Mouse (Mus musculus): ENCODE data around the gene Iqsec1. TPM values are rescaled to one million over a fixed set of nuclear protein-coding genes. Genes with fewer than 3 reads are reported as not detected.
A peak's percentile ranks its signal among the peaks of the same experiment; 100 is the strongest.

The Iqsec1 gene
- polyA plus RNA-seq, 1 experiment from 2014 or later = 5.1 TPM

DNA sequence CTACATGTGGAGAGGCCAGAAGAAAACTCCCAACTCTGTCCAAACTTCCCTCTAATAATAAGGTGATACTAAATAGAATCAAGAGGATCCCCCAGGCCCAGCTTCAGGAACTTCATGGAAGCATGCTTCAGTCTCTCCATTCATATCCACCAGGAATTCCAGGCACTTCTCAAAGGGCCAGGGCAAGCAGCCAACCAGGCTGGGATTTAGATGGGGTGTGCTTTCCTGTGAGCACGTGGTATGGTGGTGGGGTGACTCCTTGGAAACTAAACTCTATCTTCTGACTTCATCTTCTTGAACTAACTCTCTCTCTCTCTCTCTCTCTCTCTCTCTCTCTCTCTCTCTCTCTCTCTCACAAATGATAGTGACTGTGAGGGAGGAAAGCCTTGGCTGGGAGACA, 270.8 kb downstream of the Iqsec1 start:
- no peak overlapping the region for H3K4me3 ChIP-seq (ENCODE audit: low read depth, low read length)
- H3K36me3 ChIP-seq (ENCODE audit: control insufficient read depth, insufficient read depth, low read length) = no peaks in the 10 kb centered on the region
- no peaks in the 10 kb centered on the region for H3K27me3 ChIP-seq (ENCODE audit: control insufficient read depth, insufficient read depth, low read length)
- H3K4me2 ChIP-seq (replicated peaks; ENCODE audit: low read depth) = no peak overlapping the region
- no peaks in the 10 kb centered on the region for H3K9me3 ChIP-seq (ENCODE audit: control insufficient read depth, low read length)
- H3K4me1 ChIP-seq (replicated peaks; ENCODE audit: control insufficient read depth, insufficient read depth) = peaks cover 17% of the 10 kb centered on the region
- H3K9ac ChIP-seq (ENCODE audit: low read length) = no peak overlapping the region
- 10% methylated on average over 1 of the region's 1 CpGs for WGBS
- H3K27ac ChIP-seq (replicated peaks) = no peak overlapping the region
- no peak for TF ChIP-seq EP300 (optimal IDR thresholded peaks at IDR 0.05)
- TF ChIP-seq CTCF (IDR thresholded peaks at IDR 0.05; ENCODE audit: low read depth) = no peak
- ATAC-seq (ENCODE audit: low FRiP score, low TSS enrichment) (no peak), DNase-seq (ENCODE audit: low spot score) (no peak)

DNA sequence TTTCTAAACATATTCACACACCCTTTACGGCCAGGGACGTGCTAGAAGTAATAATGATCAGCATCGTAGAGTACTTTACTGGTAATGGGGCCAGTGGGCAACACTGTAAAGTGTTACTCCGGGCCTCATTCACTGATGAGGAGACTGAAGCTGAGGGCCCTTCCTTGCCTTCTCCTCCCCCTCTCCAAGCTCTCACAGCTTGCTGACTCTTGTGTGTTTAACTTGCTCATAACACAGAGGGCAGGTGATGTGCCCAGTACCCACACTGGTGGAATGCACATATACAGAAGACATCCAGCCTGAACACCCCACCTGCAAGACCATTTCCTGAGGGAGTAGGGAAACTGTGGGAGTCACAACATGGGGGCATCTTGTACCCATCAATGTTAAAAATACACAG, 271.6 kb downstream of the Iqsec1 start:
- 0 out of 2 replicates have a peak overlapping the region, but pooled peaks have one; percentile 13 for H3K27ac ChIP-seq (replicated peaks)
- DNase-seq (ENCODE audit: low spot score) (no peak), ATAC-seq (ENCODE audit: low FRiP score, low TSS enrichment) (no peak)
- TF ChIP-seq CTCF (IDR thresholded peaks at IDR 0.05; ENCODE audit: low read depth) (no peak), EP300 (optimal IDR thresholded peaks at IDR 0.05) (no peak)
- H3K4me2 ChIP-seq (replicated peaks; ENCODE audit: low read depth) = peak overlapping the region; percentile 89
- no peaks in the 10 kb centered on the region for H3K36me3 ChIP-seq (ENCODE audit: control insufficient read depth, insufficient read depth, low read length)
- peak overlapping the region; percentile 75 for H3K4me3 ChIP-seq (ENCODE audit: low read depth, low read length)
- H3K9ac ChIP-seq (ENCODE audit: low read length) = no peak overlapping the region; the same call in 1 of the 2 replicates
- H3K27me3 ChIP-seq (ENCODE audit: control insufficient read depth, insufficient read depth, low read length) = no peaks in the 10 kb centered on the region
- H3K4me1 ChIP-seq (replicated peaks; ENCODE audit: control insufficient read depth, insufficient read depth) = peaks cover 25% of the 10 kb centered on the region
- 41% methylated on average over 4 of the region's 4 CpGs for WGBS
- no peaks in the 10 kb centered on the region for H3K9me3 ChIP-seq (ENCODE audit: control insufficient read depth, low read length)

DNA sequence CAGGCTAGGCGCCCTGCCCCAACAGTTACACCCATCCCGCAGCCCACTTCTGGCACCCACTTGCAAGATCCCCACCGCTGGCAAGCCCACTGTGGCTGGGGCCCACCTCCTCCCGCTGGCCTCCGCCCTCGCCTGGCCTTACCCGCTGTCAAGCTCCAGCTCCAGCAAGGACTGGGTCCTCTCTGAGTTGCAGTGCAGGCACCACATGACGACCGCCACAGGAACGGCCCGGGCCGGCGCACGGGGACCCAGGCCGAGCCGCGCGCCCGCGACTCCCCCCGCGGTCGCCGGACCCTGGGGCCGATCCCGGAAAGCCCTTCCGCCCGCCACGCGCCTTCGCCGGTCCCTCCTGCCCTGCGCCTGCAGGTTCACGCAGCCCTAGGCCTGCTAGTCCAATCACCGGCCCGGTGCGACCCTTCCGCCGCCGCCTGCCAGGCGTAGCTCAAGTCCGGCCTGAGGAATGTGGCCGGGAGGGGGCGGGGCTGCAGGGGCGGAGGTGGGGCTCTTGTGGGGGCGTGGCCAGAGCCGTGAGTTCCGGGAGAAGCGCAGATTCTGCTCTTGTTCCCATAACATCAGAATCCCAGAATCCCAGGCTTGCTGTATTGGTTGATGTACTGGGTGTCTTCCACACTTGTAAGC, 272.3 kb downstream of the Iqsec1 start:
- peaks cover 29% of the 10 kb centered on the region for H3K4me1 ChIP-seq (replicated peaks; ENCODE audit: control insufficient read depth, insufficient read depth)
- peak overlapping the region; percentile 88 for H3K27ac ChIP-seq (replicated peaks)
- WGBS = 0% methylated on average over 38 of the region's 49 CpGs
- no peaks in the 10 kb centered on the region for H3K36me3 ChIP-seq (ENCODE audit: control insufficient read depth, insufficient read depth, low read length)
- TF ChIP-seq CTCF (IDR thresholded peaks at IDR 0.05; ENCODE audit: low read depth) = peak; percentile 34; the same call in 1 of the 2 replicates
- TF ChIP-seq EP300 (optimal IDR thresholded peaks at IDR 0.05) = no peak
- peak overlapping the region; percentile 89 for H3K4me2 ChIP-seq (replicated peaks; ENCODE audit: low read depth)
- H3K9me3 ChIP-seq (ENCODE audit: control insufficient read depth, low read length) = no peaks in the 10 kb centered on the region
- H3K4me3 ChIP-seq (ENCODE audit: low read depth, low read length) = peak overlapping the region; percentile 75
- no peaks in the 10 kb centered on the region for H3K27me3 ChIP-seq (ENCODE audit: control insufficient read depth, insufficient read depth, low read length)
- ATAC-seq (ENCODE audit: low FRiP score, low TSS enrichment) = peak; percentile 85
- peak overlapping the region; percentile 84 for H3K9ac ChIP-seq (ENCODE audit: low read length)
- DNase-seq (ENCODE audit: low spot score) = peak; percentile 95

DNA sequence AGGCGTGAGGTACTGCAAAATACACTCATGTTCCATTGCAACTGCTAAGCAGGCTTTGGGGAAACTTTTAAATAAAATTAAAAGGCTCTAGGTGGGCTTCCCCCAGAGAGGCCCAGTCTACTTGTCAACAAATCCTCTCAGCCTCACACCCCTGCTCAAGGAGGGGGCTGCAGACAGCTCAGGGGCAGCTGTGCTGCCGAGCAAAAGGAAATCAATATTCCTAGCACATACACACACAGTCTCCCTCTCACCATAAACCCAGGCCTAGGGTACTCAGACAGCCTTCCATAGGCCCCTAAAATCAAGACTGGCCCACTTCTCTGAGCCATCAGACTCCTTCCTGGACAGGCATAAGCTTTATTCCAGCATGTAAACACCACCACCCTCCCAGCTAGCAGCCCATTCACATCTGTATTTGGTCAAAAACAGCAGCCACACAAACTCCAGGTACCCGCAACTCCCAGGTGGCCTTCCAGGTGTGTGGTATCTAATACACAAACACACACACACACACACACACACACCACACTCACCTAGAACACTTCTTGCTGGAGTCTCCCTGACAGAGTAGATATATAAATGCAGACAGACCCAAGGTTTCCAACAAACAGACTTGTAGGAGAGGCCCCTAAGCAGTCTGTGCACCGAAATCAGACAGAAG, 273.1 kb downstream of the Iqsec1 start:
- Histone ChIP-seq H3K27me3 (ENCODE audit: control insufficient read depth, insufficient read depth, low read length) (no peaks in the 10 kb centered on the region), H3K9ac (ENCODE audit: low read length) (peak overlapping the region; percentile 84), H3K4me3 (ENCODE audit: low read depth, low read length) (peak overlapping the region; percentile 75), H3K27ac (replicated peaks) (peak overlapping the region; percentile 88), H3K4me2 (replicated peaks; ENCODE audit: low read depth) (peak overlapping the region; percentile 89), H3K9me3 (ENCODE audit: control insufficient read depth, low read length) (no peaks in the 10 kb centered on the region), H3K4me1 (replicated peaks; ENCODE audit: control insufficient read depth, insufficient read depth) (peaks cover 29% of the 10 kb centered on the region), H3K36me3 (ENCODE audit: control insufficient read depth, insufficient read depth, low read length) (no peaks in the 10 kb centered on the region)
- no peak for TF ChIP-seq EP300 (optimal IDR thresholded peaks at IDR 0.05)
- WGBS = 35% methylated on average over 4 of the region's 4 CpGs
- DNase-seq (ENCODE audit: low spot score) = no peak
- no peak for ATAC-seq (ENCODE audit: low FRiP score, low TSS enrichment)

DNA sequence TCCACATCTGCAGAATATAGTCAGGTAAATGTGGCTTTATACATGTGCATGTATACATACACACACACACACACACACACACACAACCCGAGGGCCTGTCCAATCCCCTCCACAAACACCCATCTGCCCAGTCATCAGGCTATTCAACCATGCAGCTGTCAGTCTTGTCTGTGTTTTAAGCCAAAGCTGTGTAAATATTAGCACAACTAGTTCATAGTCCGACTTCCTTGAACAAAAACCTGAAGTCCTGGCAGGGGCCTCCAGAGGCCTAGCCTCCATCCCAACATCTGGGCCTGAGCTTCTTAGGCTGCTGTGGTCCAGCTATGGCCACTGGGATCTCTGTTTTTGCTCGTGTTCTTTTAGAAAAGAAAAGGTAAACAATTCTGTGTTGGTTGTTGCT, 274.8 kb downstream of the Iqsec1 start:
- WGBS = 28% methylated on average over 3 of the region's 3 CpGs
- DNase-seq (ENCODE audit: low spot score) (no peak), ATAC-seq (ENCODE audit: low FRiP score, low TSS enrichment) (peak; percentile 31)
- Histone ChIP-seq H3K9ac (ENCODE audit: low read length) (no peak overlapping the region), H3K36me3 (ENCODE audit: control insufficient read depth, insufficient read depth, low read length) (no peaks in the 10 kb centered on the region), H3K27me3 (ENCODE audit: control insufficient read depth, insufficient read depth, low read length) (no peaks in the 10 kb centered on the region), H3K4me3 (ENCODE audit: low read depth, low read length) (no peak overlapping the region), H3K27ac (replicated peaks) (peak overlapping the region; percentile 49), H3K9me3 (ENCODE audit: control insufficient read depth, low read length) (no peaks in the 10 kb centered on the region), H3K4me2 (replicated peaks; ENCODE audit: low read depth) (no peak overlapping the region), H3K4me1 (replicated peaks; ENCODE audit: control insufficient read depth, insufficient read depth) (peaks cover 31% of the 10 kb centered on the region)
- TF ChIP-seq EP300 (optimal IDR thresholded peaks at IDR 0.05) (no peak), CTCF (IDR thresholded peaks at IDR 0.05; ENCODE audit: low read depth) (no peak)

Data from stomach, postnatal 0 days (tissue).